Mouse (Mus musculus): Measurements from ENCODE around the gene Rab24.

DNA sequence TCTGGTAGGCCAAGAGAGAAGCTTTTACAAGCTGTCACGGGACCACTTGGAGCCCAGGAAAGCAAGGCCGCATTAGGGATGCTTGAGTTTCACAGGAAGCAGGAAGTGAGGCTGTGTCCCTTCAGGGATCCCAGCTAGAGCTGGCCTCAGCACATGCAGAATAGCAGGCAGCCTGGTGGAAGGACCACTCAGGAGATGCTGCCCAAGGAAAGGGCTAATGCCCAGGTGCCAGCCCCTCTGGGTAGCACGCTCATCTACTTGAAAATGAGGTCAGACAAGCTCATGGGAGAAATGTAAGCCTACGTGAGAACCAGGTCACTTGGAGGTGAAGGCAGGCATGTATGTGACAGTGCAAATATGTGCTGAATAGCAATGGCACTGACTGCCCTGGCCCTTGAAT, 5.4 kb upstream of the Rab24 start:
- TF ChIP-seq CTCF (IDR thresholded peaks at IDR 0.05; ENCODE audit: low read depth, low read length) (no peak), GATA1 (IDR thresholded peaks at IDR 0.05; ENCODE audit: borderline replicate concordance, low read length) (no peak), TAL1 (conservative IDR thresholded peaks at IDR 0.05; ENCODE audit: low read depth, low read length) (no peak), POLR2AphosphoS5 (IDR thresholded peaks at IDR 0.05; ENCODE audit: insufficient replicate concordance, low read depth, low read length) (no peak)
